Mouse (Mus musculus) hindbrain, postnatal 0 days (tissue): ENCODE results near the gene Arrdc5. TPM values are rescaled to one million over a fixed set of nuclear protein-coding genes. Genes with fewer than 3 reads are reported as not detected.

Experiments
- ATAC-seq: fragments of 200-750 bp; cut with Nextera tagmentation; 2 replicates; pipeline ENCODE4 v1.8.0; 2017; ENCODE audit warnings: mild to moderate bottlenecking, moderate TSS enrichment, moderate library complexity
- DNase-seq: peaks from one replicate; pipeline ENCODE4 v3.0.0-alpha.2; 2015; ENCODE audit warnings: low spot score
- H3K27ac ChIP-seq: fragments of 300-500 bp; sonication (generic); 2 replicates; pipeline ENCODE4 v1.5.1; 2014; ENCODE audit warnings: mild to moderate bottlenecking
- H3K27me3 ChIP-seq: fragments of 300-500 bp; sonication (generic); 2 replicates; pipeline ENCODE4 v1.6.1; 2014; ENCODE audit warnings: low read length, mixed read lengths; ENCODE audit not compliant: insufficient read depth
- H3K36me3 ChIP-seq: fragments of 300-500 bp; sonication (generic); 2 replicates; pipeline ENCODE4 v1.6.1; 2014; ENCODE audit warnings: low read length, mixed read lengths; ENCODE audit not compliant: insufficient read depth
- H3K4me1 ChIP-seq: fragments of 300-500 bp; sonication (generic); 2 replicates; pipeline ENCODE4 v1.6.1; 2014; ENCODE audit warnings: antibody characterized with exemption, low read length, mixed read lengths; ENCODE audit not compliant: insufficient read depth
- H3K4me2 ChIP-seq: fragments of 300-500 bp; sonication (generic); 2 replicates; pipeline ENCODE4 v1.6.1; 2014; ENCODE audit warnings: low read depth, mild to moderate bottlenecking, low read length, moderate library complexity, mixed read lengths
- H3K4me3 ChIP-seq: fragments of 300-500 bp; sonication (generic); 2 replicates; pipeline ENCODE4 v1.5.1; 2014; ENCODE audit warnings: low read length
- H3K9ac ChIP-seq: fragments of 300-500 bp; sonication (generic); replicated peaks from 2 replicates; pipeline ENCODE4 v1.6.1; 2014; ENCODE audit warnings: mild to moderate bottlenecking, low read length, moderate library complexity, mixed read lengths
- H3K9me3 ChIP-seq: fragments of 300-500 bp; sonication (generic); 2 replicates; pipeline ENCODE4 v1.6.1; 2016; ENCODE audit warnings: low read length, mixed read lengths
- CTCF ChIP-seq: IDR thresholded peaks from 2 replicates; pipeline ENCODE4 v1.5.1; 2016; ENCODE audit warnings: antibody characterized with exemption, control low read depth, low read depth
- WGBS: fragments of 180-500 bp; shearing (Covaris S2); extraction: QIAGEN DNeasy Blood & Tissue Kit; methylation state at CpG from one replicate; pipeline ENCODE4 v1.1.7; 2014; 5-methylcytosine and 5-hydroxymethylcytosine counted together
- polyA plus RNA-seq: library from polyadenylated mRNA; unstranded; fragments of >200 nt; fragmentation: Nextera tagmentation; extraction: Ambion mirVana; gene quantifications from 2 replicates; pipeline ENCODE4 v1.2.1, GENCODE M21; 2015
- total RNA-seq: library from RNA; depleted of rRNA; stranded (reverse); fragments of >200 nt; gene quantifications from 2 replicates; pipeline ENCODE4 v1.2.3, GENCODE M21; 2014

Arrdc5 gene
- total and polyA plus RNA-seq, 2 experiments from 2014 or later, result not detected

DNA sequence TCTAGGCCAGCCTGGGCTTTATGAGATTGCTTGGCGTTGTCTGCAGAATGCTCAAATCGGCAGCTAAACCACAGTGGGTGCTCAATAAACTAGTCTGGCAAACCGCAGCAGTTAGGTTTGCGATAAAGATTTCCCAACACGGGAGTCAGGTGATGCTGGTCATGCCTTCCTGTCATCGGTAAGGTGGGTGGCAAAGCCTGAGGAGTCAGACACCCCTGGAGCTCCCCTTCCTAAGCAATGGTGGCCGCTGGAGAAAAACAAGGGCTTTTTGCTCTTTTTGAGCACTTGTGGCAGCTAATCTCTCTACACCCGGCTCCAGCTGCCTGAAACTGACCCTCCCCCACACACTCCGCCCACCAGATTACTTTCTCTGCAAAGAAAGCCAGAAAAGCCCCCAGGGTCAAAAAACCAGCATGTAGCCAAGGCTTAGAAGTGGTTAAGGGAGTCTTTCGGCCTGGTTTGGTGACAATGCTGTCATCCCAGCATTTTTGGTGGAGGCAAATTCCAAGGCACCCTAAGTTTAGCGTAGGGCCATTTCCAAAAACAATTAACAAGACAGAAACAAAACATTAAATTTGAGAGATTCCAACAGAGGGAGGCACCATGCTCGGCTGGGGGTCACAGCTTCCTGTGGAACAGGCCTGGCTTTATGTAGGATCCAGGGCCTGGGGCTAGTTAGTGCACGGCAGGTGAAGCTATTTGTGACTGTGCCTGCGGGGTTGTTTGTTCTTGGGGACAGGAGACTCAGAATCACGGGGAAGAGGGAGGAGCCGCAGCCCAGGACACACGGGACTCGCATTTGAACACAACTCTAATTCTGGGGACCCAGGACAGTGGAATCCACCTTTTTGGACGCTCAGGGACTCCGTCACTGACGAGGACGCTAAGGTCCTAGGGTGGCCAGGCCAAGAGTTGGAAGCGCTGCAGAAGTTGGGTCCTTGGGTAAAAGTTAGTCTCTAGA lies 10.4 kb downstream of the Arrdc5 start:
- DNase-seq (peak; percentile 39), ATAC-seq (no peak)
- no peaks in the 10 kb centered on the region for H3K27me3 ChIP-seq
- peak overlapping the region; percentile 42; the same call in 1 of the 2 replicates for H3K27ac ChIP-seq
- H3K36me3 ChIP-seq, result no peaks in the 10 kb centered on the region
- H3K9ac ChIP-seq, result peak overlapping the region; percentile 6; the same call in 1 of the 2 replicates
- no peaks in the 10 kb centered on the region for H3K9me3 ChIP-seq
- H3K4me2 ChIP-seq, result peak overlapping the region; percentile 43
- H3K4me3 ChIP-seq, result peak overlapping the region; percentile 23
- H3K4me1 ChIP-seq, result 0 out of 2 replicates have a peak, but pooled peaks cover 4% of the 10 kb centered on the region
- 12% methylated on average over 23 of the region's 23 CpGs for WGBS
- TF ChIP-seq CTCF, result no peak

DNA sequence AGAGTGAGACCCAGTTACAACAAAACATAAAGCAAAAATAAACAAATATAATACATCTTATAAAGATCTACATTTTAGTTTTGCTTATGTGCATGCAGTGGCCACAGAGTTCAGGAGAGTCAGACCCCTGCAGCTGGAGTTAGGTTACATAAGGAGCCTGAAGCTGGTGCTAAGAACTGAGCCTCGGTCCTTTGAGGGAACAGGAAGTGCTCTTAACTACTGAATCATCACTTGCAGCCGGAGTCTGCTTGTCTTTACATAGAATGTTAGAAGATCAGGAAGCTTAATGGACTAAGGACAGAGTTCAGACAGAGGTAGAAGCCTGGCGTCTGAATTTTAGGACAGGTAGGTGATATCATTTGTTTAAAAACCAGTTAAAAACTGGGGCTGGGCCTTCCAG lies 11.2 kb downstream of the Arrdc5 start:
- peak overlapping the region; percentile 43 for H3K4me2 ChIP-seq
- H3K27ac ChIP-seq, result peak overlapping the region; percentile 42; the same call in 1 of the 2 replicates
- 53% methylated on average over 3 of the region's 3 CpGs for WGBS
- H3K9ac ChIP-seq, result no peak overlapping the region
- H3K9me3 ChIP-seq, result no peaks in the 10 kb centered on the region
- no peak overlapping the region for H3K4me3 ChIP-seq
- no peaks in the 10 kb centered on the region for H3K36me3 ChIP-seq
- no peak for ATAC-seq
- H3K27me3 ChIP-seq, result no peaks in the 10 kb centered on the region
- no peak for DNase-seq
- H3K4me1 ChIP-seq, result 0 out of 2 replicates have a peak, but pooled peaks cover 4% of the 10 kb centered on the region
- TF ChIP-seq CTCF, result no peak

DNA sequence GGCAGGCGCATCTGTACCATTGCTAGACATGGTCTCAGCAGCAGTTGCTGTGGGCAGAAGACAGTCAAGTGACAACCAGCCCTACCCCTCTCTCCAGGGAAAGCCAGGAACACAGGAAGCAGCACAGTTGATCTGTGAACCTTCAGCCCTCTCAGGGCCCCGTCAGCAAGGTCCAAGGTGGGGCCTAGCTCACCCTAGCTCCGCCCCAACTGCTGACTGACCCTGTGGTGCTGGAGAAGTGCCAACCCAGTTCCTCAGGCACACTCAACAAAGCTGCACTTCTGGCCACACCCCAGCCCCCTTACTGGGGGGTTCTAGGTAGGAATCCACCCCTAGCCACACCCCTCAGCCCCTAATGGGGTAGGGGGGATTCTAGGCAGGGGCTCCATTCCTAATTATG lies 12.3 kb downstream of the Arrdc5 start:
- 71% methylated on average over 3 of the region's 3 CpGs for WGBS
- Histone ChIP-seq H3K9me3 (no peaks in the 10 kb centered on the region), H3K27ac (peak overlapping the region; percentile 36; the same call in 1 of the 2 replicates), H3K4me3 (no peak overlapping the region), H3K36me3 (no peaks in the 10 kb centered on the region), H3K27me3 (no peaks in the 10 kb centered on the region), H3K9ac (no peak overlapping the region), H3K4me2 (no peak overlapping the region), H3K4me1 (0 out of 2 replicates have a peak, but pooled peaks cover 4% of the 10 kb centered on the region)
- no peak for TF ChIP-seq CTCF
- DNase-seq (no peak), ATAC-seq (no peak)

DNA sequence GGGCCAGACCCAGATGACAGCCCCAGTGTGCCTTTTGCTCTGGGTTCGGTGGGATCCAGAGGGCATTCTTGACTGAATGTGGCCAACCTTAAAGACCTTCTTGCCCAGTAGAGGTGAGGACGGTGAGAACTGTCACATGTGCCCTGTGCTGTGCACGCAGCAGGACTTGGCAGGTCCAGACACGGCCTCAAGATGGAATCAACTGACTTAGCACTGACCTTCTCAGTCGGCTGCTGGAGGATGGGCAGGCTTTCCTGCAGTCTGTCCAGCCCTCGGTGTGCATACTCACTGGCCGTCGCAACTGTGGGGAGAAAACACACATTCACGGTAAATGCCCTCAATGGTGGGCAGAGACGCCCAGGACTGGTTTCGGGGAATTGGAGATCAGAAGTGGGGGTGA lies 14.1 kb downstream of the Arrdc5 start:
- Histone ChIP-seq H3K9ac (no peak overlapping the region), H3K27me3 (no peaks in the 10 kb centered on the region), H3K4me2 (no peak overlapping the region), H3K4me1 (0 out of 2 replicates have a peak, but pooled peaks cover 4% of the 10 kb centered on the region), H3K4me3 (no peak overlapping the region), H3K36me3 (no peaks in the 10 kb centered on the region), H3K27ac (no peak overlapping the region), H3K9me3 (no peaks in the 10 kb centered on the region)
- WGBS, result 91% methylated on average over 11 of the region's 11 CpGs
- no peak for TF ChIP-seq CTCF
- DNase-seq (no peak), ATAC-seq (no peak)

DNA sequence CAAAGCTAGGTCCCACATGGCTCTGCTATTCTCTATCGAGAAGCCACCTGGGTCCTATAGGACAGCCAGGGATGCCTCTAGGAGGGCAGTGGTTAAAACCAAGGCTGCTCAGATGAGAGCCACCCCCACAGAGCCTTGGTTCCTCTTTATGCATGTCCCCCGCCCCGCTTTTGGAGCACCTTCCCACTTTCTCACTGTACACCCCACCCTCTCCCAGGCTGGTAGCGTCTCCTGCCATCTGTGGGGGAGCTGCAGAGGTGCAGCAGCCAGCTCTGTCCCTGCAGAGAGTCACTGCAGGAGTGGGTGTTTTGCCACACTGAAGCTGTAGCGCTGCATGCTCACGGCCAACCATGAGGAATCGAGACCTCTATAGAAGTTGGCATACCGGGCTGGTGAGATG lies 16.8 kb downstream of the Arrdc5 start:
- Histone ChIP-seq H3K9ac (no peak overlapping the region), H3K27me3 (no peaks in the 10 kb centered on the region), H3K9me3 (no peaks in the 10 kb centered on the region), H3K4me2 (no peak overlapping the region), H3K36me3 (no peaks in the 10 kb centered on the region), H3K27ac (peak overlapping the region; percentile 58), H3K4me1 (no peaks in the 10 kb centered on the region), H3K4me3 (no peak overlapping the region)
- DNase-seq (no peak), ATAC-seq (no peak)
- no peak for TF ChIP-seq CTCF
- 84% methylated on average over 8 of the region's 8 CpGs for WGBS

DNA sequence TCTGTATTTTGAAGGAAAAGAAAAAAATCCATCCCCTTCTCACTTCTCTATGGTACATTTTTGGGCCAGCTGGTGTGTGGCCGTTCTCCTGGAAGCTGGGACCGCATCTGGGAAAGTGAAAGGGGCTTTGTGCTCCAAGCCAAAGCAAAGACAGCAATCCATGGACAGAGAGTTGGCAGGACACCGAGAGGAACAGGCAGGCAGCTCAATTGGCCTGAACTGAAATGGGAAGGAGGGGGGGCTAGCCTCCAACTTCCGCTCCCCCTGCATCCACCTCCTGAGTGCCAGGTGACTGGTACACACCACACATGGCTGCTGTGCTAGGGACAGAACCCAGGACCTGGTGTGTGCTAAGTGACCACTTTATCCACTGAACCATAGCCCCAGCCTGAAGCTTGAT lies 17.3 kb downstream of the Arrdc5 start:
- H3K27me3 ChIP-seq, result no peaks in the 10 kb centered on the region
- H3K4me2 ChIP-seq, result no peak overlapping the region
- H3K36me3 ChIP-seq, result no peaks in the 10 kb centered on the region
- ATAC-seq (peak; percentile 52; the same call in 1 of the 2 replicates), DNase-seq (peak; percentile 40)
- H3K27ac ChIP-seq, result peak overlapping the region; percentile 58
- no peak for TF ChIP-seq CTCF
- WGBS, result 62% methylated on average over 4 of the region's 4 CpGs
- no peak overlapping the region for H3K9ac ChIP-seq
- H3K9me3 ChIP-seq, result no peaks in the 10 kb centered on the region
- H3K4me3 ChIP-seq, result no peak overlapping the region
- no peaks in the 10 kb centered on the region for H3K4me1 ChIP-seq

DNA sequence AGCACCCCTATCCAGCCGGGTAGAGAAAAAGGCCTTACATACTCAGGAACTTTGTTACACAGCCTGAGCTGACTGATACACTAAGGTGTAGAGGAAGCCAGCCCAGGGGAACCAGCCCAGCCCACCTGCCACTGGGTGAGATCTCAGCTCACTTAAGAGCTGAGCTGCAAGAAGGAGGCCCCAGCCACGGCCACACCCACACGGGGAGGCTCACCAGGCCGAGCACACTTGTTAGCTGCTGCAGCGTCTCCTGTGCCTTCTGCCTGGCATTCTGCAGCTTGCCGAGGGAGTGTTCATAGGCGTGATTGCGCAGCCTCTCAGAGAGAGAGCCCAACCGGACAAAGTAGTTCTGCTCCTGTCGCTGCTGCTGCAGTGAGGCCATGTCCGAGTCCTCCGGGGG lies 18.9 kb downstream of the Arrdc5 start:
- H3K27me3 ChIP-seq, result no peaks in the 10 kb centered on the region

More for the DNA sequence above, 18.9 kb downstream of the Arrdc5 start:
- Histone ChIP-seq H3K4me2 (no peak overlapping the region), H3K4me1 (no peaks in the 10 kb centered on the region), H3K9ac (no peak overlapping the region), H3K4me3 (no peak overlapping the region), H3K36me3 (no peaks in the 10 kb centered on the region), H3K9me3 (no peaks in the 10 kb centered on the region), H3K27ac (no peak overlapping the region)
- WGBS, result 89% methylated on average over 12 of the region's 12 CpGs
- TF ChIP-seq CTCF, result no peak
- no peak for ATAC-seq
- DNase-seq, result no peak
